Mouse (Mus musculus) kidney, adult 2 months (tissue): ENCODE results near the gene Vps45. TPM values are rescaled to one million over a fixed set of nuclear protein-coding genes. Genes with fewer than 3 reads are reported as not detected.
A peak's percentile ranks its signal among the peaks of the same experiment; 100 is the strongest.

Source experiments
- DNase-seq: peaks from one replicate; pipeline ENCODE4 v3.0.0; 2021
- H3K27ac ChIP-seq: fragments of 200-500 bp; 2 replicates; pipeline ENCODE4 v1.5.1; 2012; ENCODE audit warnings: low read depth, low read length, control low read depth, inconsistent platforms; ENCODE audit not compliant: insufficient read depth
- H3K27me3 ChIP-seq: fragments of 200-500 bp; replicated peaks from 2 replicates; pipeline ENCODE4 v1.6.1; 2012; ENCODE audit warnings: mild to moderate bottlenecking, moderate library complexity, low read length, inconsistent platforms; ENCODE audit not compliant: control insufficient read depth, insufficient read depth
- H3K36me3 ChIP-seq: fragments of 200-500 bp; 2 replicates; pipeline ENCODE4 v1.6.1; 2012; ENCODE audit warnings: mild to moderate bottlenecking, moderate library complexity, low read length, inconsistent platforms; ENCODE audit not compliant: control insufficient read depth, insufficient read depth
- H3K4me1 ChIP-seq: fragments of 200-500 bp; 2 replicates; pipeline ENCODE4 v1.6.1; 2011; ENCODE audit warnings: low read length; ENCODE audit not compliant: control insufficient read depth, insufficient read depth
- H3K4me3 ChIP-seq: fragments of 200-500 bp; 2 replicates; pipeline ENCODE4 v1.5.1; 2011; ENCODE audit warnings: mild to moderate bottlenecking, low read depth, low read length, control low read depth; ENCODE audit not compliant: insufficient read depth
- CTCF ChIP-seq: fragments of 200-500 bp; conservative IDR thresholded peaks from 2 replicates; pipeline ENCODE4 v1.5.1; 2011; ENCODE audit warnings: low read depth, mild to moderate bottlenecking, control low read depth, low read length, moderate library complexity, mixed read lengths; ENCODE audit not compliant: insufficient read depth, insufficient read length
- POLR2A ChIP-seq: fragments of 200-500 bp; IDR thresholded peaks from one replicate; pipeline ENCODE4 v1.6.1; 2011; ENCODE audit warnings: low read depth, low read length, control low read depth
- WGBS: fragments of 180-500 bp; shearing (Covaris S2); methylation state at CpG from one replicate; pipeline ENCODE4 v1.1.7; 2018; 5-methylcytosine and 5-hydroxymethylcytosine counted together
- polyA plus RNA-seq: library from polyadenylated mRNA; depleted of rRNA; stranded (reverse); fragments of >200 nt; gene quantifications from 2 replicates; pipeline ENCODE4 v1.2.3, GENCODE M21; 2012

Gene Vps45
- polyA plus RNA-seq, 1 experiment = 7.9 TPM

- WGBS = 32% methylated on average over 4 of the region's 4 CpGs
- Histone ChIP-seq H3K27me3 (no peaks in the 10 kb centered on the region), H3K27ac (no peak overlapping the region; the same call in 1 of the 2 replicates), H3K4me1 (no peaks in the 10 kb centered on the region; the same call in 1 of the 2 replicates), H3K36me3 (no peaks in the 10 kb centered on the region), H3K4me3 (no peak overlapping the region)
- DNase-seq = no peak
- no peak for TF ChIP-seq CTCF
These were observed 6.9 kb upstream of the Vps45 start for GRCm38 (mm10) chr3:96065147-96065546.

GRCm38 (mm10) chr3:96064217-96064616 is 6.0 kb upstream of the Vps45 start:
- 91% methylated on average over 3 of the region's 3 CpGs for WGBS
- TF ChIP-seq CTCF = no peak
- no peak for TF ChIP-seq POLR2A
- Histone ChIP-seq H3K27ac (no peak overlapping the region), H3K36me3 (no peaks in the 10 kb centered on the region), H3K4me1 (no peaks in the 10 kb centered on the region; the same call in 1 of the 2 replicates), H3K27me3 (no peaks in the 10 kb centered on the region), H3K4me3 (no peak overlapping the region)
- DNase-seq = no peak

GRCm38 (mm10) chr3:96063299-96063698 is 5.0 kb upstream of the Vps45 start:
- H3K27me3 ChIP-seq = no peaks in the 10 kb centered on the region
- H3K36me3 ChIP-seq = no peaks in the 10 kb centered on the region
- no peak for DNase-seq
- H3K27ac ChIP-seq = no peak overlapping the region
- 81% methylated on average over 2 of the region's 2 CpGs for WGBS
- no peak for TF ChIP-seq POLR2A
- no peak for TF ChIP-seq CTCF
- no peaks in the 10 kb centered on the region; the same call in 1 of the 2 replicates for H3K4me1 ChIP-seq
- H3K4me3 ChIP-seq = no peak overlapping the region

GRCm38 (mm10) chr3:96060146-96060545 is 1.9 kb upstream of the Vps45 start:
- H3K4me1 ChIP-seq = no peaks in the 10 kb centered on the region
- no peak for DNase-seq
- 84% methylated on average over 1 of the region's 1 CpGs for WGBS
- H3K27me3 ChIP-seq = no peaks in the 10 kb centered on the region
- H3K4me3 ChIP-seq = no peak overlapping the region
- no peak overlapping the region for H3K27ac ChIP-seq
- no peaks in the 10 kb centered on the region for H3K36me3 ChIP-seq
- TF ChIP-seq CTCF = no peak
- TF ChIP-seq POLR2A = no peak

- peak; percentile 93 for DNase-seq
- H3K4me1 ChIP-seq = no peaks in the 10 kb centered on the region
- peak overlapping the region; percentile 64 for H3K4me3 ChIP-seq
- H3K27me3 ChIP-seq = no peaks in the 10 kb centered on the region
- H3K36me3 ChIP-seq = no peaks in the 10 kb centered on the region
- 0% methylated on average over 26 of the region's 26 CpGs for WGBS
- peak overlapping the region; percentile 18; the same call in 1 of the 2 replicates for H3K27ac ChIP-seq
- TF ChIP-seq POLR2A (no peak), CTCF (no peak)
These were observed 490 bp downstream of the Vps45 start for GRCm38 (mm10) chr3:96057747-96058204.

GRCm38 (mm10) chr3:96056031-96056430 is 2.2 kb downstream of the Vps45 start:
- Histone ChIP-seq H3K27ac (no peak overlapping the region), H3K4me3 (no peak overlapping the region), H3K27me3 (no peaks in the 10 kb centered on the region), H3K36me3 (no peaks in the 10 kb centered on the region), H3K4me1 (no peaks in the 10 kb centered on the region)
- no peak for TF ChIP-seq POLR2A
- TF ChIP-seq CTCF = no peak
- no peak for DNase-seq
- 81% methylated on average over 4 of the region's 4 CpGs for WGBS

GRCm38 (mm10) chr3:96055294-96055693 is 3.0 kb downstream of the Vps45 start:
- no peak for DNase-seq
- no peaks in the 10 kb centered on the region for H3K4me1 ChIP-seq
- no peaks in the 10 kb centered on the region for H3K36me3 ChIP-seq
- TF ChIP-seq CTCF (no peak), POLR2A (no peak)
- no peak overlapping the region for H3K27ac ChIP-seq
- H3K27me3 ChIP-seq = no peaks in the 10 kb centered on the region
- WGBS = 80% methylated on average over 6 of the region's 6 CpGs
- H3K4me3 ChIP-seq = no peak overlapping the region
